Mouse (Mus musculus) neural tube, embryonic 14.5 days (tissue): ENCODE measurements around the gene Ftl1. TPM values are rescaled to one million over a fixed set of nuclear protein-coding genes. Genes with fewer than 3 reads are reported as not detected.
A peak's percentile ranks its signal among the peaks of the same experiment; 100 is the strongest.

Experiments
- ATAC-seq: fragments of 200-750 bp; cut with Nextera tagmentation; 2 replicates; pipeline ENCODE4 v1.8.0; 2017; ENCODE audit warnings: low read depth, mild to moderate bottlenecking, moderate TSS enrichment, moderate library complexity
- H3K27ac ChIP-seq: fragments of 300-500 bp; sonication (generic); 2 replicates; pipeline ENCODE4 v1.5.1; 2014; ENCODE audit warnings: low read depth, mild to moderate bottlenecking, control low read depth, low read length, moderate library complexity, mixed read lengths
- H3K27me3 ChIP-seq: fragments of 300-500 bp; sonication (generic); 2 replicates; pipeline ENCODE4 v1.6.1; 2014; ENCODE audit warnings: low read length; ENCODE audit not compliant: control insufficient read depth, insufficient read depth
- H3K36me3 ChIP-seq: fragments of 300-500 bp; sonication (generic); 2 replicates; pipeline ENCODE4 v1.6.1; 2014; ENCODE audit warnings: low read length, mixed read lengths; ENCODE audit not compliant: control insufficient read depth, insufficient read depth
- H3K4me1 ChIP-seq: fragments of 300-500 bp; sonication (generic); 2 replicates; pipeline ENCODE4 v1.6.1; 2014; ENCODE audit warnings: low read length; ENCODE audit not compliant: control insufficient read depth, insufficient read depth
- H3K4me2 ChIP-seq: fragments of 300-500 bp; sonication (generic); 2 replicates; pipeline ENCODE4 v1.6.1; 2014; ENCODE audit warnings: mild to moderate bottlenecking, low read depth, low read length, control low read depth
- H3K4me3 ChIP-seq: fragments of 300-500 bp; sonication (generic); 2 replicates; pipeline ENCODE4 v1.5.1; 2014; ENCODE audit warnings: low read depth, low read length, control low read depth, mixed read lengths
- H3K9ac ChIP-seq: fragments of 300-500 bp; sonication (generic); replicated peaks from 2 replicates; pipeline ENCODE4 v1.6.1; 2014; ENCODE audit warnings: low read depth, mild to moderate bottlenecking, control low read depth, low read length, mixed read lengths
- H3K9me3 ChIP-seq: fragments of 300-500 bp; sonication (generic); 2 replicates; pipeline ENCODE4 v1.6.1; 2016; ENCODE audit warnings: low read length; ENCODE audit not compliant: control insufficient read depth
- WGBS: fragments of 180-500 bp; shearing (Covaris S2); extraction: QIAGEN DNeasy Blood & Tissue Kit; methylation state at CpG from one replicate; pipeline ENCODE4 v1.1.7; 2014; 5-methylcytosine and 5-hydroxymethylcytosine counted together
- polyA plus RNA-seq: library from polyadenylated mRNA; unstranded; fragments of >200 nt; fragmentation: Nextera tagmentation; extraction: Ambion mirVana; gene quantifications from 2 replicates; pipeline ENCODE4 v1.2.1, GENCODE M21; 2014

Ftl1 gene
- polyA plus RNA-seq, 1 experiment from 2014 or later, result 5,088 TPM

GRCm38 (mm10) chr7:45449974-45450373 lies 9.7 kb downstream of the Ftl1 start:
- 86% methylated on average over 1 of the region's 1 CpGs for WGBS
- Histone ChIP-seq H3K4me2 (no peak overlapping the region), H3K27ac (no peak overlapping the region), H3K27me3 (no peaks in the 10 kb centered on the region), H3K4me1 (no peaks in the 10 kb centered on the region), H3K9ac (no peak overlapping the region), H3K4me3 (no peak overlapping the region), H3K9me3 (no peaks in the 10 kb centered on the region), H3K36me3 (peaks cover 11% of the 10 kb centered on the region; the same call in 1 of the 2 replicates)
- no peak for ATAC-seq

GRCm38 (mm10) chr7:45447325-45447990 lies 12.2 kb downstream of the Ftl1 start:
- Histone ChIP-seq H3K9ac (no peak overlapping the region), H3K27me3 (no peaks in the 10 kb centered on the region), H3K4me1 (no peaks in the 10 kb centered on the region), H3K9me3 (no peaks in the 10 kb centered on the region), H3K4me2 (no peak overlapping the region), H3K36me3 (peaks cover 9% of the 10 kb centered on the region), H3K27ac (no peak overlapping the region), H3K4me3 (no peak overlapping the region)
- no peak for ATAC-seq
- 36% methylated on average over 11 of the region's 11 CpGs for WGBS

GRCm38 (mm10) chr7:45446589-45446988 lies 13.1 kb downstream of the Ftl1 start:
- Histone ChIP-seq H3K4me3 (no peak overlapping the region), H3K4me2 (no peak overlapping the region), H3K27me3 (no peaks in the 10 kb centered on the region), H3K27ac (no peak overlapping the region), H3K4me1 (no peaks in the 10 kb centered on the region), H3K36me3 (peaks cover 9% of the 10 kb centered on the region), H3K9me3 (no peaks in the 10 kb centered on the region), H3K9ac (no peak overlapping the region)
- no peak for ATAC-seq

- WGBS, result 91% methylated on average over 22 of the region's 22 CpGs
- H3K4me3 ChIP-seq, result no peak overlapping the region
- no peaks in the 10 kb centered on the region for H3K27me3 ChIP-seq
- no peaks in the 10 kb centered on the region for H3K4me1 ChIP-seq
- no peak overlapping the region for H3K9ac ChIP-seq
- H3K36me3 ChIP-seq, result peaks cover 9% of the 10 kb centered on the region
- H3K27ac ChIP-seq, result no peak overlapping the region
- ATAC-seq, result no peak
- no peaks in the 10 kb centered on the region for H3K9me3 ChIP-seq
- H3K4me2 ChIP-seq, result no peak overlapping the region
Measured at GRCm38 (mm10) chr7:45443526-45444420, 15.9 kb downstream of the Ftl1 start.

GRCm38 (mm10) chr7:45437521-45438276 lies 22.0 kb downstream of the Ftl1 start, which contains the start of gene Ruvbl2:
Ruvbl2 (minus strand) TSS chr7:45438096.
- no peak within 1 kb of the TSS for H3K9ac ChIP-seq

GRCm38 (mm10) chr7:45437046-45437445 lies 22.6 kb downstream of the Ftl1 start:
- Histone ChIP-seq H3K4me3 (no peak overlapping the region), H3K9me3 (no peaks in the 10 kb centered on the region), H3K27me3 (no peaks in the 10 kb centered on the region), H3K4me1 (peaks cover 28% of the 10 kb centered on the region), H3K4me2 (no peak overlapping the region), H3K36me3 (no peaks in the 10 kb centered on the region), H3K27ac (no peak overlapping the region), H3K9ac (no peak overlapping the region)
- no peak for ATAC-seq
- 30% methylated on average over 6 of the region's 6 CpGs for WGBS

More at GRCm38 (mm10) chr7:45437521-45438276, 22.0 kb downstream of the Ftl1 start, which contains the start of gene Ruvbl2:
- no peaks in the 10 kb centered on the region for H3K9me3 ChIP-seq
- no peak within 1 kb of the TSS for H3K4me2 ChIP-seq
- H3K27me3 ChIP-seq, result no peaks in the 10 kb centered on the region
- H3K4me1 ChIP-seq, result peaks cover 27% of the 10 kb centered on the region
- 21% methylated on average over 19 of the region's 19 CpGs for WGBS
- H3K4me3 ChIP-seq, result no peak within 1 kb of the TSS
- ATAC-seq, result no peak
- H3K36me3 ChIP-seq, result no peaks in the 10 kb centered on the region
- H3K27ac ChIP-seq, result no peak within 1 kb of the TSS

- Histone ChIP-seq H3K9ac (no peak overlapping the region), H3K27ac (no peak overlapping the region), H3K4me2 (no peak overlapping the region), H3K36me3 (no peaks in the 10 kb centered on the region), H3K27me3 (no peaks in the 10 kb centered on the region), H3K9me3 (no peaks in the 10 kb centered on the region), H3K4me3 (no peak overlapping the region), H3K4me1 (peaks cover 28% of the 10 kb centered on the region)
- 89% methylated on average over 5 of the region's 5 CpGs for WGBS
- ATAC-seq, result no peak
Measured at GRCm38 (mm10) chr7:45436444-45436843, 23.2 kb downstream of the Ftl1 start.

GRCm38 (mm10) chr7:45435038-45435437 lies 24.6 kb downstream of the Ftl1 start:
- ATAC-seq, result no peak; the same call in 1 of the 2 replicates
- peak overlapping the region; percentile 44; the same call in 1 of the 2 replicates for H3K27ac ChIP-seq
- H3K9me3 ChIP-seq, result no peaks in the 10 kb centered on the region
- H3K4me3 ChIP-seq, result peak overlapping the region; percentile 65
- peaks cover 6% of the 10 kb centered on the region; the same call in 1 of the 2 replicates for H3K36me3 ChIP-seq
- peak overlapping the region; percentile 93 for H3K4me2 ChIP-seq
- H3K9ac ChIP-seq, result peak overlapping the region; percentile 72
- WGBS, result 3% methylated on average over 16 of the region's 16 CpGs
- peaks cover 28% of the 10 kb centered on the region for H3K4me1 ChIP-seq
- H3K27me3 ChIP-seq, result no peaks in the 10 kb centered on the region
